Mouse (Mus musculus) midbrain, embryonic 11.5 days (tissue): ENCODE data around the gene Serpinb6c. TPM values are rescaled to one million over a fixed set of nuclear protein-coding genes. Genes with fewer than 3 reads are reported as not detected.

Experiments
- ATAC-seq: fragments of 200-750 bp; cut with Nextera tagmentation; 2 replicates; pipeline ENCODE4 v1.8.0; 2017; ENCODE audit warnings: moderate TSS enrichment, moderate library complexity; ENCODE audit not compliant: low FRiP score
- DNase-seq: peaks from one replicate; pipeline ENCODE4 v3.0.0; 2015; ENCODE audit warnings: low spot score; ENCODE audit errors: missing footprints
- H3K27ac ChIP-seq: fragments of 300-500 bp; sonication (generic); 2 replicates; pipeline ENCODE4 v1.5.1; 2014; ENCODE audit warnings: low read depth, low read length
- H3K27me3 ChIP-seq: fragments of 300-500 bp; sonication (generic); 2 replicates; pipeline ENCODE4 v1.6.1; 2014; ENCODE audit warnings: mild to moderate bottlenecking, low read length, moderate library complexity, mixed read lengths; ENCODE audit not compliant: control insufficient read depth, insufficient read depth
- H3K36me3 ChIP-seq: fragments of 300-500 bp; sonication (generic); 2 replicates; pipeline ENCODE4 v1.6.1; 2014; ENCODE audit warnings: mild to moderate bottlenecking, low read length, moderate library complexity, mixed read lengths; ENCODE audit not compliant: control insufficient read depth, insufficient read depth
- H3K4me1 ChIP-seq: fragments of 300-500 bp; sonication (generic); 2 replicates; pipeline ENCODE4 v1.6.1; 2014; ENCODE audit warnings: low read length; ENCODE audit not compliant: control insufficient read depth, insufficient read depth
- H3K4me2 ChIP-seq: fragments of 300-500 bp; sonication (generic); 2 replicates; pipeline ENCODE4 v1.6.1; 2014; ENCODE audit warnings: mild to moderate bottlenecking, moderate library complexity
- H3K4me3 ChIP-seq: fragments of 300-500 bp; sonication (generic); 2 replicates; pipeline ENCODE4 v1.5.1; 2014; ENCODE audit warnings: low read depth, low read length
- H3K9ac ChIP-seq: fragments of 300-500 bp; sonication (generic); 2 replicates; pipeline ENCODE4 v1.6.1; 2014; ENCODE audit warnings: low read length
- H3K9me3 ChIP-seq: fragments of 300-500 bp; sonication (generic); 2 replicates; pipeline ENCODE4 v1.6.1; 2016; ENCODE audit warnings: low read length; ENCODE audit not compliant: control insufficient read depth
- WGBS: fragments of 180-500 bp; shearing (Covaris S2); extraction: QIAGEN DNeasy Blood & Tissue Kit; methylation state at CpG from one replicate; pipeline ENCODE4 v1.1.7; 2014; 5-methylcytosine and 5-hydroxymethylcytosine counted together
- polyA plus RNA-seq: library from polyadenylated mRNA; unstranded; fragments of >200 nt; fragmentation: Nextera tagmentation; extraction: Ambion mirVana; gene quantifications from 2 replicates; pipeline ENCODE4 v1.2.1, GENCODE M21; 2014

Gene Serpinb6c
- polyA plus RNA-seq, 1 experiment from 2014 or later, result 0.29 TPM

- no peaks in the 10 kb centered on the region for H3K36me3 ChIP-seq
- no peak for ATAC-seq
- H3K27ac ChIP-seq, result no peak within 1 kb of the TSS
- H3K4me1 ChIP-seq, result no peaks in the 10 kb centered on the region
- H3K9ac ChIP-seq, result no peak within 1 kb of the TSS
- H3K27me3 ChIP-seq, result no peaks in the 10 kb centered on the region
- 52% methylated on average over 1 of the region's 1 CpGs for WGBS
- no peak within 1 kb of the TSS for H3K4me2 ChIP-seq
- no peak within 1 kb of the TSS for H3K4me3 ChIP-seq
- DNase-seq, result no peak
- H3K9me3 ChIP-seq, result no peaks in the 10 kb centered on the region
These were observed 62.2 kb downstream of the Serpinb6c start, which contains the start of gene Serpinb6e for GRCm38 (mm10) chr13:33843308-33843707. Gene Serpinb6e (minus strand): TSS chr13:33843408.

GRCm38 (mm10) chr13:33830751-33831150, 74.8 kb downstream of the Serpinb6c start:
- DNase-seq (no peak), ATAC-seq (no peak)
- Histone ChIP-seq H3K4me2 (no peak overlapping the region), H3K36me3 (no peaks in the 10 kb centered on the region), H3K27me3 (no peaks in the 10 kb centered on the region), H3K9me3 (0 out of 2 replicates have a peak, but pooled peaks cover 3% of the 10 kb centered on the region), H3K4me3 (no peak overlapping the region), H3K9ac (no peak overlapping the region), H3K4me1 (no peaks in the 10 kb centered on the region), H3K27ac (no peak overlapping the region)
- 82% methylated on average over 2 of the region's 2 CpGs for WGBS

Other genes with a start within 250 kb of the Serpinb6c start
- not detected in 2 replicates for gene Serpinb6d, start 244.3 kb downstream of the Serpinb6c start, polyA plus RNA-seq
- not detected in 2 replicates for gene Serpinb6e, start 62.3 kb downstream of the Serpinb6c start, polyA plus RNA-seq
- gene Nqo2, start 59.0 kb upstream of the Serpinb6c start, polyA plus RNA-seq, result 18.7 and 19.4 TPM in 2 replicates
- gene Ripk1, start 96.7 kb upstream of the Serpinb6c start, polyA plus RNA-seq, result 8.2 and 10.0 TPM in 2 replicates
- 35.7 and 36.1 TPM in 2 replicates for gene Serpinb6a, start 97.1 kb upstream of the Serpinb6c start, polyA plus RNA-seq
- 32.5 and 35.2 TPM in 2 replicates for gene Bphl, start 131.9 kb upstream of the Serpinb6c start, polyA plus RNA-seq
- gene Tubb2a, start 172.3 kb upstream of the Serpinb6c start, polyA plus RNA-seq, result 398 and 417 TPM in 2 replicates
- 307 and 321 TPM in 2 replicates for gene Tubb2b, start 224.8 kb upstream of the Serpinb6c start, polyA plus RNA-seq